Mouse (Mus musculus) adrenal gland (tissue): Measurements from ENCODE around the gene Adam23.
"Not testable (repeated sequence)": the region's sequence is repeated elsewhere in the genome, so short reads cannot be mapped to it uniquely, and the experiment has no call there.

Experiments used
- intact Hi-C: fragments of 180-260 bp; cut with DNase I; formaldehyde crosslinking; loops from one replicate; pipeline ENCODE4 v1.15.1; 2025

Gene Adam23

DNA sequence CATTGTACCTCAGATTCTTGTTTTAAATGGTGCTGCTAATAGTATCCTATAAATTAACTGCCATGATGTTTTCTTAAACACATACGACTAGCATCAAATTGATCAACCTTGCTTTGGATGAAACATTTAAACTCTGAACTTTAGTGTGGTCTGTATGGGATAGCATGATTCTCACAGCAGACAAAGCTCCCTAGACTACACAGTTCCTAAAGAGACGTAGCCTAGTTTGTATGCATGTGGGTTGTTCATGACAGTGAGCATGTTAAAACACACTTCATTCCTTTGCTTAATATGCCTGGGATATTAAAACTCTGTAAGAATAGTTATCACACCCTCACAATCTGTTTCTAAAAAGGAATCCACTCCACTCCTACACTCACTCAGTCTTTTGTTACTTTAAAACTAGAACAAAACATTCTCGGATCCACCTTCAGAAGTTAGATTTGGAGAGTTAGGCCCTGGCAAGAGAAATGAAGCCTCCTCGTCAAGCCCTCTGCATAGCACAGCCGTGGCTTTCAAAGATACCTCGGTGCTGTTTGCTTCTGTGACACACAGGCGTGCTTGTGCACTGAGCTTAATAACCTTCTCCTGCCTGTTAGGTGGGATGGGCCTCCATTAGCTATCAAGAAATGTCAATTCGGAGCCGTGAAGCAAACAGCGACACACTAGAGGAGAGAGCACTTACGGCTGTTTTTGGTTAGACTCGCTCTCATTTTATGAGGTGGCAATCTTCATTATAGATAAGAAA is 128.3 kb downstream of the Adam23 start:
- intact Hi-C loops: no loop called here

- intact Hi-C loops: no loop called here
Measured at GRCm38 (mm10) chr1:63576803-63577202, 131.1 kb downstream of the Adam23 start.

DNA sequence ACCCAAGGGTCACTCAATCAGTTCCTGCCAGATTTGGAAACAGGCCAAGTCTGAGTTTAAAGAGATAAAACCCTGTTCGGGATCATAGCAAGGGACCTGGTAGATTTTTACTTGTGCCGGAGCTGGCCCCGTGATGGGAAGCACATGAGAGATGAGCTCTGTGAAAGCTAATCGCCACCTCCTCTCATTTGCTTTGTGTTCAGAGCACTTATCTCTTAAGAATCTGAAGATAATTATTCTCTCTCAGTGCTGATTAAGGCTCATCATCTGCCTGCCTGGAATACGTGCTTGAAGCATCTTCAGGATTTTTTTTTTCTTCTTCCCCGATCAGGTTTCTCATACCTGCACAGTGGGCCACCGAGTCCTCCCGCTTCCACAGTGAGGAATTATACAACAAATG is 133.5 kb downstream of the Adam23 start:
- intact Hi-C loops: no loop called here

DNA sequence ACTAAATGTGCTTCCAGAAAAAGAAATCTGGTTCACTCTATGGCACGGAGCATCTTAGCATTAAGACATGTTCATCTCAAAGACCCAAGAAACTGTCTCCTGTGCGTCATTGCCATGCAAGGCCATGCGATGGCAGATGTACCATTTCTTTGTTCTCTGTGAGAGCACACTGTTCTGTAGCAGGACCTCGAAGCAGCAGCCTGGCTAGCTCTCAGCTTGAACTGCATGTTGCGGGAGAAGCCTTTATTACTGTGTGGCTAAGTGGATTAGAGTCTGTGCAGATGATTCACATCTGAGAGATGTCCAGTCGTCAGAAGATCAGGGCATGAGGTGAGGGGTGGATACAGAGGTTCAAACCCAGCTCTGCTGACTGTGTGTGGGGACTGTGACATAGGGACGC is 141.2 kb downstream of the Adam23 start:
- intact Hi-C loops: no loop called here

DNA sequence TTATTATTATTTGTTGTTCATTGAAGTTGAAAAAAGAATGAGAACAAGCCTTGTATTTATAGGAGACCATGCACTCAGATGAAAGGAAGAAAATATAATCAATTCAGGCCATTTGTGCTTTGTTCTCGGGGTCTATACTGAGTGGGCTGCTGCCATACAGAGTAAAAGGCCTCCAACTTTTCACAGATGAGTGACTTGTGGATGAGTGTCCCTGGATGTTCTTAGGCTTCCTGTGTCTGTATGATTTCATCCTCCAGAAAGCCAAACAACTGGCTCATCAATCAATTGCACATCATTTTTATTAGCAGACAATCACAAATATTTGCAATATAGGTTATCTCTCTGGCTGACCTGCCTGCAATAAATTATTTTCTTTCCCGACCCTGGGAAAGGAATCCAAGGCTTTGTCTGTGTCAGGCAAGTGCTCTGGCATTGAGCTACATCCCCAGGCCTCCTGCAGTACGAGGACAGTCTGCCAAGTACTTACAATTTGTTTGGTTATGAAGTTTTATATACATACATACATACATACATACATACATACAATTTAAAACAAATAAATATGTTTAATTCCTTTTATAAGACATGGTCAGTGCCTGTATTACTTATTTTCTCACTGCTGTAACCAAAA is 158.3 kb downstream of the Adam23 start:
- intact Hi-C loops: no loop called here

DNA sequence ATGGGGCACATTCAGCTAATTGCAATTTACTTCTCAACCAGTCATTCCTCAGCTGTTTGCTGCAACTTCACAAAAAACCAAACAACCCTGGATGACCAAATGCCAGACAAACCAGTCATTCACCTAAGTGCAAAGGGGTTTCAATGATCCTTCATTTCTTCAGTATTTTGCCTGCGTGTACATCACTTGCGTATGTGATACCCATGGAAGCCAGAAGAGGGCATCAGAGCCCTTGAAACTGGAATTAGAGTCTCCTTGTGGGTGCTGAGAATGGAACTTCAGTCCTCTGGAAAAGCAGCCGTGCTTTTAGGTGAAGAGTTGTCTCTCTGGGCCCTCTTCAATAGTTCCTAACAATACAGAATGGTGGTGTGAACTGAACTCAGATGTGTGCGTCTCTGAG is 163.9 kb downstream of the Adam23 start:
- intact Hi-C loops: no loop called here

GRCm38 (mm10) chr1:63614594-63614993 is 168.9 kb downstream of the Adam23 start:
- intact Hi-C loops: no loop called here

DNA sequence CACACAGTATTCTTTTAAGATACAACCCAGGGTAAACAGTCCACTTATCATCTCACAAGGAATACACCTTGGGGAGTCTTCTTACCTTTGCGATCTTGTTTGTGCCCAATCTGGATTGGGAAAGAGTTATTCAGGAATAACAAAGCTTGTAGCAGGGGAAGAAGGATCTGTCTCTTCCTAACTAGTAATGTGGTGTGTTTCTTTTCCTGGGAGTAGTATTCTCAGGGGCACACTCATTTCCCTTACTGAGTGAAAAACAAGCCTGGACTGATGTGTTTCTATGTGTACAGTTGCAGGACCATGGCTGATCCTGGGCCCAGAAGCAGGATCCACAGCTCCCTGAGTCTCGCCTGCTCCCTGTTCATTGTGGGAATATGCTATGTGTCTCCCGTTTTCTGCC is 170.0 kb downstream of the Adam23 start, which contains the start of gene Gm39653:
Gm39653 (plus strand) TSS at position 301 of the 400 bp plus-strand sequence.
- intact Hi-C loops: no loop called here

- intact Hi-C loops: no loop called here
Measured at GRCm38 (mm10) chr1:63628211-63628610, 182.5 kb downstream of the Adam23 start.

GRCm38 (mm10) chr1:63630390-63630789 is 184.7 kb downstream of the Adam23 start:
- intact Hi-C loops: not testable (repeated sequence)

- intact Hi-C loops: no loop called here
Measured at GRCm38 (mm10) chr1:63639921-63640320, 194.2 kb downstream of the Adam23 start.
